Mouse (Mus musculus) ovary, postnatal 10 days (tissue): ENCODE results near the gene Zfp65.
"Not testable (repeated sequence)": the region's sequence is repeated elsewhere in the genome, so short reads cannot be mapped to it uniquely, and the experiment has no call there.

ENCODE experiments used
- DNase-seq: peaks from one replicate; pipeline ENCODE4 v3.0.0; 2022; ENCODE audit warnings: low spot score

Zfp65 gene

DNA sequence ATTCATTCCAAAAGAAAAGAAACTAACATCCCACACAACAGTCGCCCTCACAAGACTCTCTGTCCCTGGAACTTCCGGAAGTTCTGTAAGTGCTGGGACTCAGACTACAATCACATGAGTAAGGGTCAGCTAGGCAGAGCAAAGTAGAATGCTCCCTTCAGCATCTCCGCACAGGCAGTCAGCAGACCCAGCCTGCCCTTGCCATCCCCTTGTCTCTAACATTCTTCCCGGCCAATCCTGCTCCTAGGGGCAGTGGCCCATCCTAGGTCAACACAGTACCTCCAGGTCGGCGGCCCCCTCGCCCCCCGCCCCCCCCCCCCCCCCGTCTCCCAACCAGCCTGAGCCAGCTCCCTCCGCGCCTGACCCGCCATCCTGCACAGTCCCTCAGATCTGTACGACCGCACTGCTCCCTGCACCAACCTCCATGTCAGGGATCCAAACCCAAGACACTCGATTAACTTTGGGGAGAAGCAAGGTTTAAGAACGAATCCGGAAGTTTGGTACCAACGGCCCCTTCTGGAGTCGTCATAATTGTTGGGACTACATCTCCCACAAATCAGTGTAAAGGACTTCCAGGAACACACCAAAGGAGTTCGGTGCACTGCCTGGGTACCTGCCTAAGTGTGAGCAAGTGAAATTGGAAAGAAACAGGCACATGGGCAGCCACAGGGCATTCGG is at the start of gene Zfp65:
Zfp65 (minus strand) TSS at position 533 of the 678 bp plus-strand sequence.
- DNase-seq = peak; percentile 9

DNA sequence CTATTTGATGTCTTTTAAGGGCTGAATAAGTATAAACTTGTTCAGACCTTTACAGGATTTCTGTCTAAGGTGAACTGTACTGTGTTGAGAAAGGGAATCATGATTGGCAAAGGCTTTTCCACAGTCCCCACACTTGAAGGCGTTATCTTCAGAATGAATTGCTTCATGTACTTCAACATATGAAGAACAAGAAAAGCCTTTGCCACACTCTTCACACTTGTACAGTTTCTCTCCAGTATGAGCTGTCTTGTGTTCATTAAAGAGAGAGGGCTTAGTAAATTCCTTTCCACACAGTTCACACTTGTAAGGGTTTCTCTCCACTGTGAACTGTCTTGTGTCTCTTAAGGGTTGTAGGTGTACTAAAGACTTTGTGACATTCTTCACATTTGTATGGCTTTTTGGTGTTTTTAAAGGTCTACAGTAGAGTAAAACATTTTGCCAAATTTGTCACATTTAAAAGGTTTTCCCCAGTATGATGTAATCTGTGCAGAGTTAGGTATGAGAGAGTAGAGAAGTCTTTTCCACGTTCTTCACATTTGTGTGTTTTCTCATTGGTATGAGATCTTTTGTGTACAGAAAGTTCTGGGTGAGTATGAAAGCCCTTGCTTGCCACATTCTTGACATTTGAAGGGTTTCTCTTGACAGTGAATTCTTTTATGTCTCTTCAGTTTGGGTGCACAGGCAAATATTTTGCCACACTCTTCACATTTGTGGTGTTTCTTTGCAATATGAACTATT is 34.2 kb upstream of the Zfp65 start:
- DNase-seq = no peak

GRCm38 (mm10) chr13:67759966-67760365 is 31.0 kb upstream of the Zfp65 start:
- no peak for DNase-seq

DNA sequence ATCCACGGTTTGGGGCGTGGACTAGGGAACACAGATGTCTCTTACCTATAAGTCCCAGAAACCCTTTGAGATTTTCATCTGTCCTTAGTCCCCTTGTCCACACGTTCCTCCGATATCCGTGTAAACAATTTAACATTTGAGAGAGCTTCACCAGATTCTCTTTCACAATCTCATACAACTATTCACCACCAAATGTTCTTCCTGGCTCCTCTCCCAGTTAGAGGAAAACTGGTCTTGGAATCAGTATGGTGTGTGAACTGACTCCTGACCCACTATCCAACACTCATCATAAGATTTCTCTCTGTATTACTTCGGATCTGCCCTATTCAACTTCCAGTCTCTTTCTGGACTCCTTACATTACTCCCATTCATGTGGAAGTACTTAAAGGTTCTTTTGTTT is 26.8 kb upstream of the Zfp65 start:
- DNase-seq = no peak

DNA sequence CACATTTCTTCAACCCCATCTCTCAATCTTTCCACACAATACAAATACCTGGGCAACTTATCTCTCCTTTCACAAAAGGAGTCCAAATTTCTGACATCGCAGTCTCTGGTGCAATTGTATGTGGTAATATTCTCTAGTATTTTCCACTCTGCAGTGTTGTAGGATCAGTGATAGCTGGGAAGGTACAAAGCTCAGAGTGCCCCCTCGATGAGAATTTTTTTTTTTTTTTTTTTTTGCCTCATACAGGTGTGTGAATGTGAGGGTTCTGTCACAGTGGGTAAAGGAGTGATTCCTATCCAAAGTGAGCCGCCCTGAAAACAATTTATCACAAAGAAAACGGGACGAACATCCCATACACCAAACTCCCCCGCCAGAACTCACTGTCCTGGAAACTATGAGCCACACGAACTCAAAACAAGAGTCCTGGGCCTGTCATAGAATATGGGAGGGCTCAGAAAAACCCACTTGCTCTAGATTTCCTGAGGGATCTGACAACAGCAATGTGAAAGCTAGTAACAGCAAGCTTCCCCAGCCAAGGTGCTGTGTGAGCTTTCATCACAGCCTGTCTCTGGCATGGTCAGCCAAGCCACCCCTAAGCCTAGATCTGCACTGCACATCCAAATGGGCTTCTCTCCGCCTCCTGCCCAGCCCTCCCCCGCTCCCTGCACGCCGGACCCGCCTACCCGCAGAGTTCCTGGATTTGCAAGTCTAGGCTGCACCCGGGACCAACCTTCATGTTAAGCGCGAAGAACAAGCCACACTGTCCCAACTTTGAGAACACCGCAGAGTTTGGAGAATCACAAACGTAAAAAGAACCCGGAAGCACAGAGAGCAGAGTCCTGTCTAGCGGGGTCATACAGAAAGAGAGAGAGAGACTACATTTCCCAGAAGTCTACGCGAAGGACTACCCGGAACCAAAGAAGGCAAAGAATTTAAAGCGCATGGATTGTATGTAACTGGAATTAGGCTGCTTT is 25.6 kb upstream of the Zfp65 start, which contains the start of gene Zfp85:
Zfp85 (minus strand) TSS at position 896 of the 974 bp plus-strand sequence.
- DNase-seq = peak; percentile 42

DNA sequence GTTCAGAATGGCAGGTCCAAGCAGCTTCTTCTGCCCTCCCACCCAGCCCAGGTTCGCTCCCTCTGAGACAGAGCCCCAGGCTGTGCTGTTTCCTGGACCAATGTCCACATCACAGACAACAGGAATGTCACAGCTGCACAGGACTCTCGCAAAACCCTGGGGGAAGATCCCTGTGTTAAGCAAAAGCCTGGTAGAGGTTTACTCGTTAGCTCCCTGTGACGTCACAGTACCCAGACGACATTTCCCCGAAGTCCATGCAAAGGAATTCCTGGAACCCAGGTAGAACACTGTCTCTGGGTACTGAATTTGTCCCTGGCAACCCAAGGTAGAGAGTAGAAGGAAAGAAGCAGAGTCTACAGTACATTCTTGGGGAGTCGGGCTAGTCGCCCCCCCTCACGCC is 14.9 kb upstream of the Zfp65 start:
- no peak for DNase-seq

- DNase-seq = no peak
Measured at GRCm38 (mm10) chr13:67742941-67743340, 14.0 kb upstream of the Zfp65 start.

- not testable (repeated sequence) for DNase-seq
Measured at GRCm38 (mm10) chr13:67734391-67734790, 5.4 kb upstream of the Zfp65 start.

DNA sequence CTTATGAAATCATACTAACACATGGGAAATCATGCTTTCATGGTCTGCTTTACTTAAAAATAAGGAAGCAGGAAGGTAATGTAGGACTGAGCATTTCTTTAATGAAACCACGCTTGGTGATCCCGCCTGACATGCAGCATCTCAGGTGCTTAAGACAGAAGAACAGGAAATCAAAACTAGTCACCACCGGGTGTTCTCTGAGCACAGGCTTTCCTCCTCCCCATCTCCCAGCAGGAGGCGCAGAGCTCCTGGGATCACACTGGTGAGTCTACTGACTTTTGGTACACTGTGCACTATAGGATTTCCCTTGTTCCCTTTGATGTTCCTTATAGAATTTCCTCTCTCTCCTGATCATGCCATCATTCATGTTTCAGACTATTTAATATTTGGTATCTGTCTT is 468 bp upstream of the Zfp65 start:
- DNase-seq = not testable (repeated sequence)

GRCm38 (mm10) chr13:67728106-67728505 is 867 bp downstream of the Zfp65 start:
- DNase-seq = no peak

DNA sequence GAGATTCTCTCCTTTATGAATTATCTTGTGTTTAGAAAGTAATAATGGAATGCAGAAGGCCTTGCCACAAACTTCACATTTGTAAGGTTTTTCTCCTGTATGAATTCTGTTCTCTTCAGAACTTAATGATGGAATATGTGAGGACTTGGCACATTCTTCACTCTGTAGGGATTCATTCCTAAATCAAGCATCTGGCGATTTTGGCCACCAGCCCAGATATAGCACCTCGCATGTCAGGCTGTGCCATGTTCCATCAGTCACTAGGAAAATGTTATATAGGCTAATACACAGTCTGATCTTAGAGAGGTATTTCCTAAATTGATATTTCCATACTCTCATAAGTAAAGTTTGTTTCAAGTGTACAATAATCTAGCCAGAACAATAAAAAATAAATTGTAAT is 3.6 kb downstream of the Zfp65 start:
- DNase-seq = not testable (repeated sequence)

DNA sequence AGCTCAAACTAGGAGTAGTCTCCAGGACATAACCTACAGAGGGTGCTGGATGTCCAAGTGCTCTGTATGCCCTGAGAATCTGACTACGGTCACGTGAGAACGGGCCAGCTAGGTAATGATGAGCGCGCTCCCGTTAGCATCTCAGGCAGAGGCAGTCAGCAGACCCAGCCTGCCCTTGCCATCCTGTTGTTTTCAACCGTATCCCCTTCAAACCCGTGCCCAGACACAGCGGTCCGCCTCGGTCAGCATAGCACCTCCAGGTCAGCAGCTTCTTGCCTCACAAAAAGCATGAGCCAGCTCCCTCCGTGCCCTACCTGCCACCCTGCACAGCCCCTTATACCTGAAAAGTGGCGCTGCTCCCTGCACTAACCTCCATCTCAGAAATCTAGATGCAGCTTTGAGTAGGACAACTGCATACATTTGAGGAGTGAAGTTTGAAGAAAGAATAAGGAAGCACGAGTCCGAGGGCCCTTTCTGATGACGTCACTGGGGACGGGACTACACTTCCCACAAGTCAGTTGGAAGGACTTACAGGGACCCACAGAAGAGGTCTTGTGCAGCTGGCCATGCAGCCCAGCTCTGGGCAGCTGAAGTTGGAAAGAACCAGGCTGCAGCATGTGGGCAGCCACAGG is 5.0 kb downstream of the Zfp65 start:
- peak; percentile 60 for DNase-seq

- no peak for DNase-seq
Measured at GRCm38 (mm10) chr13:67686971-67687370, 42.0 kb downstream of the Zfp65 start, which contains the start of gene Zfp738. Gene Zfp738, minus strand, starts transcription at chr13:67687071.

GRCm38 (mm10) chr13:67683841-67684240 is 45.1 kb downstream of the Zfp65 start:
- DNase-seq = not testable (repeated sequence)

DNA sequence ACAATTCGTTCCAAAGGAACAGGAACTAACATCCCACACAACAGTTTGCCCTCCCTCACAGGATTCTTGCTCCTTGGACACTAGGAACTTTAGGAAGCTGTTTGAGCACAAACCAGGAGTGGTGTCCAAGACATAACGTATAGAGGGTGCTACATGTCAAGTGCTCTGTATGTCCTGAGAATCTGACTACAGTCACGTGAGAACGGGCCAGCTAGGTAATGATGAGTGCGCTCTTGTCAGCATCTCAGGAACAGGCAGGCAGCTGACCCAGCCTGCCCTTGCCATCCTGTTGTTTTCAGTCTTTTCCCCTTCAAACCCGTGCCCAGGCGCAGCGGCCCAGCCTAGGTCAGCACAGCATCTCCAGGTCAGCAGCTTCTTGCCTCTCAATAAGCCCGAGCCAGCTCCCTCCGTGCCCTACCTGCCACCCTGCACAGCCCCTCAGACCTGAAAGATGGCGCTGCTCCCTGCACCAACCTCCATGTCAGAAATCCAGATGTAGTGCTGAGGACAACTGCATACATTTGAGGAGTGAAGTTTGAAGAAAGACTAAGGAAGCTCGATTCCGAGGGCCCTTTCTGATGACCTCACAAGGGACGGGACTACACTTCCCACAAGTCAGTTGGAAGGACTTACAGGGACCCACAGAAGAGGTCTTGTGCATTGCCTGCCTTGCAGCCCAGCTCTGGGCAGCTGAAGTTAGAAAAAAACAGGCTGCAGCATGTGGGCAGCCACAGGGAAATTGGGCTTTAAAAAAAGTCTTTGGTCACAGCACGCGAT is 45.8 kb downstream of the Zfp65 start:
- peak; percentile 47 for DNase-seq

- DNase-seq = no peak
Measured at GRCm38 (mm10) chr13:67674902-67675301, 54.1 kb downstream of the Zfp65 start.
